Mouse (Mus musculus) hindbrain, embryonic 14.5 days (tissue): ENCODE measurements around the gene Rptn. TPM values are rescaled to one million over a fixed set of nuclear protein-coding genes. Genes with fewer than 3 reads are reported as not detected.
"Not testable (repeated sequence)": the region's sequence is repeated elsewhere in the genome, so short reads cannot be mapped to it uniquely, and the experiment has no call there.

Experiments used
- ATAC-seq: fragments of 200-750 bp; cut with Nextera tagmentation; 2 replicates; pipeline ENCODE4 v1.8.0; 2017; ENCODE audit warnings: moderate number of reproducible peaks, mild to moderate bottlenecking, moderate TSS enrichment, moderate library complexity; ENCODE audit not compliant: low FRiP score
- DNase-seq: peaks from one replicate; pipeline ENCODE4 v3.0.0-alpha.2; 2015; ENCODE audit warnings: low spot score
- H3K27ac ChIP-seq: fragments of 300-500 bp; sonication (generic); 2 replicates; pipeline ENCODE4 v1.5.1; 2014; ENCODE audit warnings: mild to moderate bottlenecking, moderate library complexity
- H3K27me3 ChIP-seq: fragments of 300-500 bp; sonication (generic); 2 replicates; pipeline ENCODE4 v1.6.1; 2014; ENCODE audit warnings: mild to moderate bottlenecking, low read length, mixed read lengths; ENCODE audit not compliant: control insufficient read depth, insufficient read depth
- H3K36me3 ChIP-seq: fragments of 300-500 bp; sonication (generic); replicated peaks from 2 replicates; pipeline ENCODE4 v1.6.1; 2014; ENCODE audit not compliant: control insufficient read depth, insufficient read depth
- H3K4me1 ChIP-seq: fragments of 300-500 bp; sonication (generic); replicated peaks from 2 replicates; pipeline ENCODE4 v1.6.1; 2014; ENCODE audit warnings: antibody characterized with exemption, low read length, mixed read lengths; ENCODE audit not compliant: control insufficient read depth, insufficient read depth
- H3K4me2 ChIP-seq: fragments of 300-500 bp; sonication (generic); replicated peaks from 2 replicates; pipeline ENCODE4 v1.6.1; 2014; ENCODE audit warnings: mild to moderate bottlenecking, moderate library complexity
- H3K4me3 ChIP-seq: fragments of 300-500 bp; sonication (generic); replicated peaks from 2 replicates; pipeline ENCODE4 v1.5.1; 2014; ENCODE audit warnings: mild to moderate bottlenecking, low read length
- H3K9ac ChIP-seq: fragments of 300-500 bp; sonication (generic); 2 replicates; pipeline ENCODE4 v1.6.1; 2014
- H3K9me3 ChIP-seq: fragments of 300-500 bp; sonication (generic); 2 replicates; pipeline ENCODE4 v1.6.1; 2016; ENCODE audit warnings: low read length; ENCODE audit not compliant: control insufficient read depth
- whole genome bisulfite sequencing: fragments of 180-500 bp; shearing (Covaris S2); extraction: QIAGEN DNeasy Blood & Tissue Kit; methylation state at CpG from one replicate; pipeline ENCODE4 v1.1.7; 2014; 5-methylcytosine and 5-hydroxymethylcytosine counted together
- microRNA-seq: library from miRNA; unstranded; fragments of <30 nt; microRNA quantifications from one replicate; pipeline ENCODE4, GENCODE M21; 2016
- polyA plus RNA-seq: library from polyadenylated mRNA; unstranded; fragments of >200 nt; fragmentation: Nextera tagmentation; extraction: Ambion mirVana; gene quantifications from 2 replicates; pipeline ENCODE4 v1.2.1, GENCODE M21; 2014

The Rptn gene
- polyA plus RNA-seq, 1 experiment from 2014 or later, result not detected

DNA sequence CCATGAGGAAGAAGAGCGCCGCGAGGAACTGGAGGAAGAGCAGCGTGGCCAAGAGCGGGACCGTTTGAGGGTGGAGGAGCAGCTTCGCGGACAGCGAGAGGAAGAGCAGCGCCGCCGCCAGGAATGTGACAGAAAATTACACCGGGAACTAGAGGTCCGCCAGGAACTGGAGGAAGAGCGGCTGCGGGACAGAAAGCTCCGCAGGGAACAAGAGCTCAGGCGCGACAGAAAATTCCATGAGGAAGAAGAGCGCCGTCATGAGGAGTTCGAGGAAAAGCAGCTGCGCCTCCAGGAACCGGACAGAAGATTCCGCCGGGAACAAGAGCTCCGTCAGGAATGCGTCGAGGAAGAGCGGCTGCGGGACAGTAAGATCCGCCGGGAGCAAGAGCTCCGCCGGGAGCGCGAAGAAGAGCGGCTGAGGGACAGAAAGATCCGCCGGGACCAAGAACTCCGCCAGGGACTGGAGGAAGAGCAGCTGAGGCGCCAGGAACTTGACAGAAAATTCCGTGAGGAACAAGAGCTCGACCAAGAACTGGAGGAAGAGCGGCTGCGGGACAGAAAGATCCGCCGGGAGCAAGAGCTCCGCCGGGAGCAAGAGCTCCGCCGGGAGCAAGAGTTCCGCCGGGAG, 52.7 kb downstream of the Rptn start:
- Histone ChIP-seq H3K27me3 (peaks cover 61% of the 10 kb centered on the region), H3K36me3 (no peaks in the 10 kb centered on the region), H3K9me3 (no peaks in the 10 kb centered on the region), H3K4me1 (peaks cover 11% of the 10 kb centered on the region), H3K4me2 (peak overlapping the region; percentile 98), H3K27ac (no peak overlapping the region), H3K9ac (0 out of 2 replicates have a peak overlapping the region, but pooled peaks have one; percentile 4), H3K4me3 (peak overlapping the region; percentile 50)
- 1% methylated on average over 54 of the region's 54 CpGs for WGBS
- peak; percentile 45 for DNase-seq
- ATAC-seq, result no peak

DNA sequence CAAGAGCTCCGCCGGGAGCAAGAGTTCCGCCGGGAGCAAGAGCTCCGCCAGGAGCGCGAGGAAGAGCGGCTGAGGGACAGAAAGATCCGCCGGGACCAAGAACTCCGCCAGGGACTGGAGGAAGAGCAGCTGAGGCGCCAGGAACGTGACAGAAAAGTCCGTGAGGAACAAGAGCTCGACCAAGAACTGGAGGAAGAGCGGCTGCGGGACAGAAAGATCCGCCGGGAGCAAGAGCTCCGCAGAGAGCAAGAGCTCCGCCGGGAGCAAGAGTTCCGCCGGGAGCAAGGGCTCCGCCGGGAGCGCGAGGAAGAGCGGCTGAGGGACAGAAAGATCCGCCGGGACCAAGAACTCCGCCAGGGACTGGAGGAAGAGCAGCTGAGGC, 53.2 kb downstream of the Rptn start:
- WGBS, result 1% methylated on average over 32 of the region's 32 CpGs
- not testable (repeated sequence) for ATAC-seq, H3K9me3 ChIP-seq, H3K36me3 ChIP-seq, H3K27ac ChIP-seq, DNase-seq
- peak overlapping the region; percentile 50 for H3K4me3 ChIP-seq
- peak overlapping the region; percentile 98 for H3K4me2 ChIP-seq
- peaks cover 11% of the 10 kb centered on the region for H3K4me1 ChIP-seq
- H3K27me3 ChIP-seq, result peaks cover 61% of the 10 kb centered on the region
- H3K9ac ChIP-seq, result peak overlapping the region; percentile 41

DNA sequence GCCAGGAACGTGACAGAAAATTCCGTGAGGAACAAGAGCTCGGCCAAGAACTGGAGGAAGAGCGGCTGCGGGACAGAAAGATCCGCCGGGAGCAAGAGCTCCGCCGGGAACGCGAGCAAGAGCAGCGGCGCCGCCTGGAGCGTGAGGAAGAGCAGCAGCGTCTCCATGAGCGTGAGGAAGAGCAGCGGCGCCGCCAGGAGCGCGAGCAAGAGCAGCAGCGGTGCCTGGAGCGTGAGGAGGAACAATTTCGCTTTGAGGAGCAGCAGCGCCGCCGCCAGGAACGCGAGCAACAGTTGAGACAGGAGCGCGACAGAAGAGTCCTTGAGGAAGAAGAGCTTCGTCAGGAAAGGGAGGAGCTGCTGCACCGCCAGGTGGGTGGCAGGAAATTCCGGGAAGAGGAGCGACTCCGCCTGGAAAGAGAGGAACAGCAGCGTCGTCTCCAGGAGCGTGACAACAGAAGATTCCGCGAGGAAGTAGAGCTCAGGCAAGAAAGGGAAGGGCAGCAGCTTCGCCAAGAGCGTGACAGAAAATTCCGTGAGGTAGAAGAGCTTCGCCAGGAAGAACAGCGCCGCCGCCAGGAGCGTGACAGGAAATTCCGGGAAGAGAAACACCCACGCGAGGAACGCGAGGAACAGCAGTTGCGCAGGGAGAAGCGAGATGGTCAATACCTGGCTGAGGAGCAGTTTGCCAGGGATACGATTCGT, 53.8 kb downstream of the Rptn start:
- DNase-seq (peak; percentile 72), ATAC-seq (peak; percentile 69)
- no peak overlapping the region for H3K27ac ChIP-seq
- under 1% methylated on average over 59 of the region's 59 CpGs for WGBS
- H3K4me2 ChIP-seq, result peak overlapping the region; percentile 98
- peaks cover 11% of the 10 kb centered on the region for H3K4me1 ChIP-seq
- H3K27me3 ChIP-seq, result peaks cover 56% of the 10 kb centered on the region
- no peaks in the 10 kb centered on the region for H3K9me3 ChIP-seq
- H3K4me3 ChIP-seq, result peak overlapping the region; percentile 50
- peak overlapping the region; percentile 41 for H3K9ac ChIP-seq
- no peaks in the 10 kb centered on the region for H3K36me3 ChIP-seq

Small RNA genes within 50 kb of the gene (microRNA-seq; reads per million reads assigned to microRNA genes)
- gene Gm22752 (not detected), gene Gm44353 (not detected)

Other genes starting within 250 kb of the Rptn start
- not detected in 2 replicates for gene Crnn, start 248.9 kb upstream of the Rptn start, polyA plus RNA-seq
- gene Flg2, start 196.4 kb upstream of the Rptn start, polyA plus RNA-seq, result not detected in 2 replicates
- gene Flg, start 120.2 kb upstream of the Rptn start, polyA plus RNA-seq, result not detected in 2 replicates
- not detected in 2 replicates for gene Hrnr, start 74.0 kb upstream of the Rptn start, polyA plus RNA-seq
- 1.3 and 1.8 TPM in 2 replicates for gene Tchh, start 48.6 kb downstream of the Rptn start, polyA plus RNA-seq
- not detected in 2 replicates for gene Tchhl1, start 75.1 kb downstream of the Rptn start, polyA plus RNA-seq
- gene S100a11, start 126.8 kb downstream of the Rptn start, polyA plus RNA-seq, result 185 and 218 TPM in 2 replicates
- gene S100a10, start 161.4 kb downstream of the Rptn start, polyA plus RNA-seq, result 172 and 201 TPM in 2 replicates